Mouse (Mus musculus) bone marrow, adult 2 months (tissue): ENCODE results near the gene Clcn2.

Source experiments
- CTCF ChIP-seq: fragments of 200-500 bp; IDR thresholded peaks from 2 replicates; pipeline ENCODE4 v1.5.1; 2011; ENCODE audit warnings: low read length, control low read depth; ENCODE audit not compliant: control insufficient read depth, insufficient read depth
- POLR2A ChIP-seq: fragments of 200-500 bp; IDR thresholded peaks from 2 replicates; pipeline ENCODE4 v1.6.1; 2011; ENCODE audit warnings: low read depth, mild to moderate bottlenecking, control low read depth, low read length, borderline replicate concordance; ENCODE audit not compliant: control insufficient read depth

DNA sequence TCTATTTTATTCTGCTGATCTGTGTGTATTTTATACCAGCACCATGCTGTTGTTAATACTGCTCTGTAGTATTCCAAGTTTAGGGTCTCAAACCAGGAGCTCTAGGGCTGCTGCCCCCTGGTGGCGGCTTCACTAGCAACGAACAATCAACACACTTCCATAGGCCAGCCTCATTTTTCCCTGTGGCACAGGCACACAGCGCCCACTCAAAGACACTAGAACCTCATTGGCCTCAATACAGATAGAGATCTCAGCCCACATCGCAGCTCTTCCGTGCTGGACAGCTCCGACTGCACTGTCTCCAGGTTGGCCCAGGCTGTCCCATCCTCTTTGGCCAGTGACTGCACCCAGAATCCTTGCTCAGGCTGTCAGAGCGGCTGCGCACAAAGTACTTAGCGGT is 47.7 kb upstream of the Clcn2 start:
- peak; percentile 74 for TF ChIP-seq CTCF
- no peak for TF ChIP-seq POLR2A
